In genomic region chr4:59399343-59399742, GRCm38 (mm10) we compare ENCODE assay signal across 20 mouse cellular contexts. TPM values are rescaled to one million over a fixed set of nuclear protein-coding genes. Genes with fewer than 3 reads are reported as not detected.
A peak's percentile ranks its signal among the peaks of the same experiment; 100 is the strongest.
DNase-seq lines count a peak whose midpoint lies in the region; ATAC-seq and TF ChIP-seq lines count a peak whose summit lies in the region.
"Had no signal": no experiment of that assay in that cellular context is flagged by ENCODE, and none has a peak within 500 bp of the region (broad histone marks: within the 10 kb centered on the region; RNA-seq: fewer than 3 reads in every experiment).

No protein-coding gene starts in this region.

- ATAC-seq in lung, embryonic 15.5 days (ENCODE audit: borderline replicate concordance, extremely low read depth, low FRiP score, low TSS enrichment), result peak; percentile 11; the same call in 1 of the 2 replicates
- ATAC-seq in megakaryocyte progenitor cell, adult 5-6 weeks (replicated peaks; ENCODE audit: poor library complexity), result peak; percentile 47
- ATAC-seq in cerebellum, adult (ENCODE audit: insufficient number of reproducible peaks, low FRiP score, low TSS enrichment), result no peak
- ATAC-seq: forebrain, embryonic 13.5 days; liver, postnatal 0 days; midbrain, embryonic 16.5 days had no signal

- TF ChIP-seq CTCF in lung, adult 2 months (IDR thresholded peaks at IDR 0.05; ENCODE audit: insufficient read depth, low read length), result no peak

- peaks cover 9% of the 10 kb centered on the region; the same call in 1 of the 2 replicates for H3K4me1 ChIP-seq in lung, embryonic 15.5 days
- peaks cover 3% of the 10 kb centered on the region; the same call in 1 of the 2 replicates for H3K4me1 ChIP-seq in lung, adult 2 months (ENCODE audit: control insufficient read depth, insufficient read depth, low read length)

- intact Hi-C loops in heart, postnatal 14 days (cut with DNase I), result no loop called here

- H3K9me3 ChIP-seq in lung, embryonic 15.5 days, result no peaks in the 10 kb centered on the region
- H3K9me3 ChIP-seq: forebrain, embryonic 13.5 days; limb, embryonic 10.5 days had no signal

- peak; percentile 34 for DNase-seq in heart, adult 11 months
- DNase-seq in heart, postnatal 14 days, result no peak
- no peak for DNase-seq in lung, adult 2 months
- peak; percentile 25 for DNase-seq in fat pad, adult 2 months (ENCODE audit: extremely low read depth, low read depth, low spot score)
- DNase-seq in cerebellum, adult 9-10 months, result no peak
- DNase-seq: adrenal gland, postnatal 36 days; cerebellum, adult 18-20 months; gastrocnemius, postnatal 10 days; heart, adult 2 months; kidney, adult 9 months; layer of hippocampus, postnatal 36 days; liver, postnatal 0 days; right cerebral cortex, postnatal 4 days had no signal

- H3K9ac ChIP-seq in lung, embryonic 15.5 days, result no peak overlapping the region
- H3K9ac ChIP-seq: forebrain, embryonic 13.5 days; liver, postnatal 0 days had no signal

- no peak overlapping the region for H3K4me2 ChIP-seq in lung, embryonic 15.5 days
- H3K4me2 ChIP-seq: forebrain, embryonic 13.5 days had no signal

- 54% methylated on average over 4 of the region's 4 CpGs for WGBS in lung, embryonic 15.5 days
- WGBS in lung, adult 2 months, result 51% methylated on average over 4 of the region's 4 CpGs

- H3K27me3 ChIP-seq in lung, embryonic 15.5 days, result no peaks in the 10 kb centered on the region

- no peak overlapping the region for H3K4me3 ChIP-seq in lung, embryonic 15.5 days
- no peak overlapping the region for H3K4me3 ChIP-seq in lung, adult 2 months (replicated peaks; ENCODE audit: extremely low read depth, low read depth, low read length)
- H3K4me3 ChIP-seq: forebrain, embryonic 13.5 days; heart, adult 2 months; layer of hippocampus, adult 2 months; limb, embryonic 10.5 days had no signal

- H3K36me3 ChIP-seq in lung, embryonic 15.5 days, result no peaks in the 10 kb centered on the region
- H3K36me3 ChIP-seq: limb, embryonic 10.5 days had no signal

- H3K27ac ChIP-seq in lung, embryonic 15.5 days, result no peak overlapping the region
- H3K27ac ChIP-seq: forebrain, embryonic 13.5 days; heart, adult 2 months; layer of hippocampus, adult 2 months; limb, embryonic 10.5 days had no signal

- TF ChIP-seq POLR2A in lung, adult 2 months (IDR thresholded peaks at IDR 0.05; ENCODE audit: borderline replicate concordance, extremely low read depth, low read depth, low read length), result no peak

RNA-seq across cellular contexts. Expression of gene Susd1, which starts 39.1 kb away (rescaled TPM):
- total RNA-seq in heart, postnatal 14 days (2021), result 1 to 10 TPM in 1 of 2 experiments, under 1 TPM in 1; 0.98 to 1.5 TPM
- polyA plus RNA-seq in lung, embryonic 15.5 days (2015; fragmentation: Nextera tagmentation; extraction: Ambion mirVana), result 7.8 and 8.0 TPM in 2 replicates
- 1.9 and 3.1 TPM in 2 replicates for polyA plus RNA-seq in lung, adult 2 months (2012; rRNA removed)
- total RNA-seq in megakaryocyte progenitor cell, adult 5-6 weeks (2015), result 46.3 and 54.3 TPM in 2 replicates
- 92.2 and 105 TPM in 2 replicates for total RNA-seq in megakaryocyte progenitor cell, adult 5-6 weeks (2017)

Comparison
In these comparisons a context has a peak if more than half of its experiments do, and no peak if none do; other contexts are left out.
1. DNase-seq: peak in heart, adult 11 months (single experiment) and fat pad, adult 2 months (single experiment); none in heart, postnatal 14 days (0 of 2), lung, adult 2 months (single experiment) and cerebellum, adult 9-10 months (single experiment).
2. RNA of gene Susd1, which starts 39.1 kb away (total RNA-seq): 46.3 to 105 TPM in megakaryocyte progenitor cell, adult 5-6 weeks; 0.98 to 1.5 TPM in heart, postnatal 14 days; every median in the first group is over 10 times any median in the second.